Mouse (Mus musculus) stomach, postnatal 0 days (tissue): ENCODE measurements around the gene Cyp26a1. TPM values are rescaled to one million over a fixed set of nuclear protein-coding genes. Genes with fewer than 3 reads are reported as not detected.

ENCODE experiments used
- ATAC-seq: fragments of 200-750 bp; cut with Nextera tagmentation; 2 replicates; pipeline ENCODE4 v1.8.0; 2017; ENCODE audit not compliant: low FRiP score, low TSS enrichment
- DNase-seq: peaks from one replicate; pipeline ENCODE4 v3.0.0-alpha.2; 2016; ENCODE audit warnings: low spot score
- H3K27ac ChIP-seq: fragments of 300-500 bp; sonication (generic); replicated peaks from 2 replicates; pipeline ENCODE4 v1.5.1; 2014; ENCODE audit warnings: mild to moderate bottlenecking, control low read depth
- H3K27me3 ChIP-seq: fragments of 300-500 bp; sonication (generic); 2 replicates; pipeline ENCODE4 v1.6.1; 2014; ENCODE audit warnings: low read length; ENCODE audit not compliant: control insufficient read depth, insufficient read depth
- H3K36me3 ChIP-seq: fragments of 300-500 bp; sonication (generic); 2 replicates; pipeline ENCODE4 v1.6.1; 2014; ENCODE audit warnings: low read length, mixed read lengths; ENCODE audit not compliant: control insufficient read depth, insufficient read depth
- H3K4me1 ChIP-seq: fragments of 300-500 bp; sonication (generic); replicated peaks from 2 replicates; pipeline ENCODE4 v1.6.1; 2014; ENCODE audit warnings: antibody characterized with exemption; ENCODE audit not compliant: control insufficient read depth, insufficient read depth
- H3K4me2 ChIP-seq: fragments of 300-500 bp; sonication (generic); replicated peaks from 2 replicates; pipeline ENCODE4 v1.6.1; 2014; ENCODE audit warnings: low read depth, mild to moderate bottlenecking, control low read depth, moderate library complexity
- H3K4me3 ChIP-seq: fragments of 300-500 bp; sonication (generic); 2 replicates; pipeline ENCODE4 v1.5.1; 2014; ENCODE audit warnings: low read depth, low read length, control low read depth
- H3K9ac ChIP-seq: fragments of 300-500 bp; sonication (generic); 2 replicates; pipeline ENCODE4 v1.6.1; 2014; ENCODE audit warnings: mild to moderate bottlenecking, low read length, control low read depth, mixed read lengths
- H3K9me3 ChIP-seq: fragments of 300-500 bp; sonication (generic); 2 replicates; pipeline ENCODE4 v1.6.1; 2016; ENCODE audit warnings: low read length; ENCODE audit not compliant: control insufficient read depth
- CTCF ChIP-seq: IDR thresholded peaks from 2 replicates; pipeline ENCODE4 v1.5.1; 2016; ENCODE audit warnings: antibody characterized with exemption, low read depth, mild to moderate bottlenecking, moderate library complexity
- EP300 ChIP-seq: optimal IDR thresholded peaks from 2 replicates; pipeline ENCODE3; 2016; ENCODE audit warnings: antibody characterized with exemption
- WGBS: fragments of 180-500 bp; shearing (Covaris S2); extraction: QIAGEN DNeasy Blood & Tissue Kit; methylation state at CpG from one replicate; pipeline ENCODE4 v1.1.7; 2014; 5-methylcytosine and 5-hydroxymethylcytosine counted together
- polyA plus RNA-seq: library from polyadenylated mRNA; unstranded; fragments of >200 nt; fragmentation: Nextera tagmentation; extraction: Ambion mirVana; gene quantifications from 2 replicates; pipeline ENCODE4 v1.2.1, GENCODE M21; 2015

The Cyp26a1 gene
- polyA plus RNA-seq, 1 experiment from 2014 or later = 1.4 TPM

DNA sequence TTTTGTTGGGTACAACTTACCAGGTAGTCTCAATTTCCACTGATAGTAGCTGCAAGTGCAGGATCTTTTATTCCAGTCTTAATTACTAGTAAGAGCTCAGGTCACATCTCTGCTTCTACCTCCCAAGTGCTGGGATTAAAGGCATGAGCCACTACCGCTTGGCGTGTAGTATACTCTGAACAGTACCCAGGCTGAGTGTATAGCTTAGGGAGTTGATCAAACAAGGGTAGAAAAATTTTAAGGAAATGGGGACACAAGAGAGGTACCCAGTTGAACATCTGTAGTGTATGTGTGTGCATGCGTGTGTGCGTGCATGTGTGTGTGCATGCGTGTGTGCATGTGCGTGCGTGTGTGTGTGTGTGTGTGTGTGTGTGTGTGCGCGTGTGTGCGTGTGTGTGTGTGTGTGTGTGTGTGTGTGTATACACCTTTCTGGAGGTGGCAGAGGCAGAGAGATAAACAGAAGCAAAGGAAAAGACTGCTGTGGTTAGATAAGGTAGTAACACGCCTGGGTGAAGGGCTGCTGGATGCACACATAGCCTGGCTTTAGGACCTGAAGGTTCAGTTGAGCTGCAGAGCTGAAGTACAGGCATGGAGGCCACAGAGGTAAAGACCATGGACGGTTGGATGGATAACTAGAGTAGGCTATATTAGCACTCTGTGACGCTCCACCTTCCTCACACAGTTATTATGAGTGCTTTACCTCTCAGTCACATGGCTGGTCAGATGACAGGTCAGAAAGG, 29.6 kb upstream of the Cyp26a1 start:
- Histone ChIP-seq H3K4me2 (no peak overlapping the region), H3K27me3 (no peaks in the 10 kb centered on the region), H3K4me3 (no peak overlapping the region), H3K36me3 (no peaks in the 10 kb centered on the region), H3K9ac (no peak overlapping the region), H3K27ac (no peak overlapping the region), H3K9me3 (no peaks in the 10 kb centered on the region), H3K4me1 (no peaks in the 10 kb centered on the region)
- 64% methylated on average over 13 of the region's 13 CpGs for WGBS
- no peak for ATAC-seq
- TF ChIP-seq EP300 (no peak), CTCF (no peak)
- DNase-seq = no peak

DNA sequence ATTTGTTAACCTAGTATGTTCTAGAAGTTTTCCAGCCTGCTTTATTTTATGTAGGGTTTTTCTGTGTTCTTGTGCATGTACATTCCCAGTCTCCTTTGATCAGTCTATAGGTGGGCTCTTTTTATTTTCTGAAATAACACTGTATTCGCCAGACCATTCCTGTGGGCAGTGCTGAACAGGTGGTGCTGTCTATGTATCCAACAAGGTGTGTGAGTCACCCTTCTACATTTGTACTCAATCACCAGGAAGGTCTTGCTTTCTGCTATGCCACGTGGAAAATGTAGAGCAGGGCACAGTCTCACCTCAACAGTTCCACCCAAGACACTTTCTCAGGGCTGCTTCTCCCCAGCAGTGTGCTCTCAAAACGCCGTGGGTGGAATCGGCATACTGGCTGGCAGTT, 28.9 kb upstream of the Cyp26a1 start:
- no peak for ATAC-seq
- Histone ChIP-seq H3K9ac (no peak overlapping the region), H3K36me3 (no peaks in the 10 kb centered on the region), H3K4me3 (no peak overlapping the region), H3K4me1 (no peaks in the 10 kb centered on the region), H3K9me3 (no peaks in the 10 kb centered on the region), H3K27ac (no peak overlapping the region), H3K4me2 (no peak overlapping the region), H3K27me3 (no peaks in the 10 kb centered on the region)
- WGBS = 89% methylated on average over 5 of the region's 5 CpGs
- no peak for DNase-seq
- TF ChIP-seq CTCF (no peak), EP300 (no peak)

DNA sequence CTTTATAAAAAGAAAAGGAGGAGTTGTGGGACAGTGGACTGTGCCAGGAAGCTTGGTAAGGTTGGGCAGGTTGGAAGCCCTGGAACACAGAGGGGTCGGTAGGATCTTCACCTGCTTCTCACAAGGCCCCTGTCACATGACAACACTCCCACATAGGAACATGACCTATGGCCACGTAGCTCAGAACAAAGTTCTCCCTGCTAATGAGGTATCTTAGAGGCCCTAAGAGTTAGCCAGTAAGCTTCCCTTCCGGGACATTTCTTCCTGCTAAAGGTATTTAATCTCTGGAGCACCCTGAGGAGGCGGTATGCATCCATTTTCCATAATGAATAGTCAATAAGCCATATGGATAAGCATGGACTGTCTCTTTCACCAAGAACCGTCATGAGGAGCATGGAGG, 28.1 kb upstream of the Cyp26a1 start:
- Histone ChIP-seq H3K4me2 (no peak overlapping the region), H3K36me3 (no peaks in the 10 kb centered on the region), H3K9ac (no peak overlapping the region), H3K9me3 (no peaks in the 10 kb centered on the region), H3K4me1 (no peaks in the 10 kb centered on the region), H3K27me3 (no peaks in the 10 kb centered on the region), H3K27ac (no peak overlapping the region), H3K4me3 (no peak overlapping the region)
- WGBS = 90% methylated on average over 5 of the region's 5 CpGs
- DNase-seq = no peak
- ATAC-seq = no peak
- TF ChIP-seq EP300 (no peak), CTCF (no peak)

DNA sequence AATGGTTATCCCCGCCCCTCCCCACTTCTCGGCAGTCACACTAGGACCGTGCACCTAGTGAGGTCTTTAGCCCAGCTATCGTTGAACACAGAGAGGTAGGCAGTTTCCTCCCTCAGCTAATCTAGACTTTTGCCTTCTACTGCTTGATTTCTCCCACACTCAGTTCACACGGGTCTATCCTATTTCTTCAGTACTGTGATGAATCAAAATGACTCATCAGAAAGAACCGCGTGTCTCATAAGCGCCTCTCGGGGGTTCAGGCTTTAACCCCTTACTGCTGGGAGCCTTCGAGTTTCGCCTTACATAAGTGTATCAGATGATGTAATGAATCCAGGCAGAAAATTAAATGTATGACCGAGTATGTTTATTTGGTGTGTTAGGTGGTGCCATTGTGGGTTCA, 24.2 kb upstream of the Cyp26a1 start:
- 43% methylated on average over 12 of the region's 12 CpGs for whole genome bisulfite sequencing
- no peak for ATAC-seq

DNA sequence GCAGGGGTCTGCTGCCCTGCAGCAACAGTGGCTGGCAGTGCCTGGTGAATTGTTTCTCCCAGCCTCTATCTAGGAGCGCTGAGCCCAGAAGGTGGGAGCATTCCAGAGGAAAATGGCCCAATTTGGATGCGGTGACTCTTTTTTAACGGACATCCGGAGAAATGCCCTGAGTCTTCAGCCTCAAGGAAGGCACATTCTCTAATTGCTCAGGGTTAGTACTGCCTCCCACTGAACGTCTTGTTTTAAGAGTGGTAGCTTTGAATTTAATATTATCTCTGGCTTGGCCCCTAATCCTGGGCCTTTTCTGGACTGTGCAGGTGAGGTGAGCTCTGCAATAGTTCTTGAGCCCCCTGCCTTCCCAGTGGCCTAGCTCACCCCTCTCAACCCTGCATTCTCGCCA, 12.3 kb upstream of the Cyp26a1 start, which contains the start of gene Cyp26c1:
Gene Cyp26c1, plus strand, starts transcription at position 301 of the 400 bp plus-strand sequence.
- WGBS = 38% methylated on average over 6 of the region's 6 CpGs
- no peak for TF ChIP-seq CTCF
- TF ChIP-seq EP300 = no peak

More for the DNA sequence above, 24.2 kb upstream of the Cyp26a1 start:
- Histone ChIP-seq H3K4me1 (no peaks in the 10 kb centered on the region), H3K9me3 (no peaks in the 10 kb centered on the region), H3K4me3 (no peak overlapping the region), H3K4me2 (no peak overlapping the region), H3K27me3 (no peaks in the 10 kb centered on the region), H3K27ac (no peak overlapping the region), H3K36me3 (no peaks in the 10 kb centered on the region), H3K9ac (no peak overlapping the region)
- DNase-seq = no peak
- TF ChIP-seq CTCF (no peak), EP300 (no peak)

DNA sequence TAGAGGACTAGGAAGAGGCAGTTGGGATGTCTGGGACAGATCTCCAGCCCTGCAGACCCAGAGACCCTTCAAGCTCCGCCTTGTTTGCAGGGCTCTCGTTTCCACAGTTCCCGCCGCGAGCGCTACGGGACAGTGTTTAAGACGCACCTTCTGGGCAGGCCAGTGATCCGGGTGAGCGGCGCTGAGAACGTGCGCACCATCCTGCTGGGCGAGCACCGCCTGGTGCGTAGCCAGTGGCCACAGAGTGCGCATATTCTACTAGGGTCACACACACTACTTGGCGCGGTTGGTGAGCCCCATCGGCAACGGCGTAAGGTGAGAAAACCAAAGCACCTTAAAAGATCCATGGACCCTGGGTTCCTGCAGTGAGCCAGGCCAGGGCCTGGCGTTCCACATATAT, 11.3 kb upstream of the Cyp26a1 start:
- Histone ChIP-seq H3K9ac (no peak overlapping the region), H3K4me2 (no peak overlapping the region), H3K9me3 (no peaks in the 10 kb centered on the region), H3K4me3 (no peak overlapping the region), H3K27me3 (peaks cover 9% of the 10 kb centered on the region; the same call in 1 of the 2 replicates), H3K4me1 (no peaks in the 10 kb centered on the region), H3K36me3 (no peaks in the 10 kb centered on the region), H3K27ac (no peak overlapping the region)
- 22% methylated on average over 23 of the region's 23 CpGs for whole genome bisulfite sequencing
- no peak for ATAC-seq
- TF ChIP-seq EP300 = no peak
- no peak for TF ChIP-seq CTCF
- DNase-seq = no peak

More for the DNA sequence above, 12.3 kb upstream of the Cyp26a1 start, which contains the start of gene Cyp26c1:
- H3K9me3 ChIP-seq = no peaks in the 10 kb centered on the region
- no peak for ATAC-seq
- no peak for DNase-seq
- no peaks in the 10 kb centered on the region for H3K36me3 ChIP-seq
- peaks cover 9% of the 10 kb centered on the region; the same call in 1 of the 2 replicates for H3K27me3 ChIP-seq
- H3K27ac ChIP-seq = no peak within 1 kb of the TSS
- no peak within 1 kb of the TSS for H3K4me2 ChIP-seq
- H3K9ac ChIP-seq = no peak within 1 kb of the TSS
- H3K4me1 ChIP-seq = no peaks in the 10 kb centered on the region
- H3K4me3 ChIP-seq = no peak within 1 kb of the TSS
